8 mouse cellular contexts compared by ENCODE assay signal in the genomic region with DNA sequence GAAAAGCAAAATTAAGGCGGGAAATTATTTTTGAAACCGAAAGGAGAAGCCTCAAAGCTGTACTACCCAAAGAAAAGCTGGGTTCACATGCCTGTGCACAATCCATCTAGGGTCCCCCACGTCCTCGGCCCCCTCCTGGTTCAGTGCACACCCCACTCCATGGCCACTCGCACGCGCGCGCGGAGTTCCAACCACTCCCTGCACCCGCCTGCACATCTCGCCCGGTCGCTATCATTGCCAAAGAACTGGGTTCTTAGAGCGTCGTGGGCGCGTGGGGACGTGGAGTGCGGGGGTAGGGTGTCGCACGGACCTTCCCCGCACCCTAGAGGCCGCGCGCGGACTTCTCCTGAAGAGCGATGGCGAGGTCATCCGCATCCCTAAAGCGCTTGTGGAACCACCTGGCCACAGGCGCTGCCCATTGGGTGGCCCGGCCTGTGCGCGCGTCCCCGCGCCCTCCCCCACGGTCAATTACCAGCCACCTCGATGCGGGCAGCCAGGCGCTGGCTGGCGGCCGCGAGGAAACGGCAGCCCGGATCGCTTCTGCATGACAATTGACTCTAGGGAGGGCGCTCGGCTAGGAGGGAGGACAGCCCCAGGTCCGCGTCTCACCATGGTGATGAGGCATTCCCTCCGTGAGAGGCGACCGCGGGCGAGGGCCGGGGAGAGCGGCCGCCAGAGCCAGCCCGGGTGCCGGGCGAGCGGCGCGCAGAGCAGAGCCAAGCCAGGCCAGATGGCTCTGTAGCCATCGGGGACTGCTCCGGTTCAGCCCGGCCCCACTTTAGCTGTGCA. TPM values are rescaled to one million over a fixed set of nuclear protein-coding genes. Genes with fewer than 3 reads are reported as not detected.
DNase-seq lines count a peak whose midpoint lies in the region; ATAC-seq and TF ChIP-seq lines count a peak whose summit lies in the region.

No protein-coding gene starts in this region.

- H3K4me3 ChIP-seq in layer of hippocampus, adult 2 months: peak overlapping the region; percentile 52
- peak overlapping the region; percentile 56 for H3K4me3 ChIP-seq in bone marrow macrophage, adult 2 months (ENCODE audit: insufficient read depth, low read length)
- peak overlapping the region; percentile 58 for H3K4me3 ChIP-seq in forebrain, embryonic 10.5 days
- H3K4me3 ChIP-seq in midbrain, embryonic 11.5 days (ENCODE audit: low read depth, low read length): peak overlapping the region; percentile 35
- H3K4me3 ChIP-seq in stomach, embryonic 15.5 days (replicated peaks): peak overlapping the region; percentile 49

- TF ChIP-seq CTCF in layer of hippocampus, adult 2 months (conservative IDR thresholded peaks at IDR 0.05): peak; percentile 19
- no peak for TF ChIP-seq CTCF in bone marrow macrophage, adult 2 months (IDR thresholded peaks at IDR 0.05; ENCODE audit: low read depth, low read length)

- no peak for TF ChIP-seq POLR2A in bone marrow macrophage, adult 2 months (IDR thresholded peaks at IDR 0.05; ENCODE audit: borderline replicate concordance, low read depth, low read length)

- no peaks in the 10 kb centered on the region for H3K9me3 ChIP-seq in forebrain, embryonic 10.5 days
- no peaks in the 10 kb centered on the region for H3K9me3 ChIP-seq in midbrain, embryonic 11.5 days (ENCODE audit: control insufficient read depth, low read length)
- H3K9me3 ChIP-seq in stomach, embryonic 15.5 days: no peaks in the 10 kb centered on the region

- H3K4me2 ChIP-seq in midbrain, embryonic 11.5 days: peak overlapping the region; percentile 89
- H3K4me2 ChIP-seq in stomach, embryonic 15.5 days: peak overlapping the region; percentile 96

- ATAC-seq in hematopoietic stem cell, adult 5-6 weeks (replicated peaks in 1 of 2; ENCODE audit: insufficient read depth in 1 of 2, low FRiP score in 2 of 2, low TSS enrichment in 1 of 2, low read depth in 1 of 2, poor library complexity in 2 of 2, severe bottlenecking in 2 of 2): peak; percentile 56 to 63
- ATAC-seq in midbrain, embryonic 11.5 days (ENCODE audit: low FRiP score): peak; percentile 95
- peak; percentile 54; the same call in 1 of the 2 replicates for ATAC-seq in stomach, embryonic 15.5 days (ENCODE audit: insufficient read depth, low FRiP score, low read depth)

- H3K4me1 ChIP-seq in bone marrow macrophage, adult 2 months (ENCODE audit: control insufficient read depth, insufficient read depth, low read length): no peaks in the 10 kb centered on the region
- H3K4me1 ChIP-seq in forebrain, embryonic 10.5 days: peaks cover 42% of the 10 kb centered on the region
- H3K4me1 ChIP-seq in midbrain, embryonic 11.5 days (ENCODE audit: control insufficient read depth, insufficient read depth, low read length): peaks cover 38% of the 10 kb centered on the region
- H3K4me1 ChIP-seq in stomach, embryonic 15.5 days: peaks cover 10% of the 10 kb centered on the region; the same call in 1 of the 2 replicates

- peak; percentile 30 to 32 for DNase-seq in layer of hippocampus, adult 2 months (ENCODE audit: low spot score in 2 of 2)
- no peak for DNase-seq in layer of hippocampus, adult 9-10 months (ENCODE audit: low spot score)
- peak; percentile 76 for DNase-seq in forebrain, embryonic 10.5 days (ENCODE audit: extremely low spot score, low spot score)
- DNase-seq in left cerebral cortex, postnatal 14 days (ENCODE audit: low spot score in 2 of 2): peak; percentile 31 to 39
- peak; percentile 98 for DNase-seq in midbrain, embryonic 11.5 days (ENCODE audit: low spot score, missing footprints)

- intact Hi-C loops in left cerebral cortex, postnatal 14 days (cut with DNase I): no loop called here

- H3K9ac ChIP-seq in midbrain, embryonic 11.5 days (ENCODE audit: low read length): peak overlapping the region; percentile 56
- H3K9ac ChIP-seq in stomach, embryonic 15.5 days: peak overlapping the region; percentile 3; the same call in 1 of the 2 replicates

- peaks cover 99% of the 10 kb centered on the region for H3K27me3 ChIP-seq in forebrain, embryonic 10.5 days (ENCODE audit: poor library complexity, severe bottlenecking)
- H3K27me3 ChIP-seq in midbrain, embryonic 11.5 days (ENCODE audit: control insufficient read depth, insufficient read depth, low read length): peaks cover 49% of the 10 kb centered on the region
- peaks cover 43% of the 10 kb centered on the region for H3K27me3 ChIP-seq in stomach, embryonic 15.5 days (replicated peaks)

- WGBS in forebrain, embryonic 10.5 days: under 1% methylated on average over 69 of the region's 69 CpGs
- 1% methylated on average over 67 of the region's 69 CpGs for WGBS in midbrain, embryonic 11.5 days
- under 1% methylated on average over 69 of the region's 69 CpGs for WGBS in stomach, embryonic 15.5 days

- H3K36me3 ChIP-seq in forebrain, embryonic 10.5 days (replicated peaks): no peaks in the 10 kb centered on the region
- no peaks in the 10 kb centered on the region for H3K36me3 ChIP-seq in midbrain, embryonic 11.5 days (ENCODE audit: control insufficient read depth, insufficient read depth, low read length)
- no peaks in the 10 kb centered on the region for H3K36me3 ChIP-seq in stomach, embryonic 15.5 days

- peak overlapping the region; percentile 32; the same call in 1 of the 2 replicates for H3K27ac ChIP-seq in layer of hippocampus, adult 2 months
- H3K27ac ChIP-seq in bone marrow macrophage, adult 2 months (ENCODE audit: insufficient read depth, low read depth, low read length): no peak overlapping the region
- peak overlapping the region; percentile 75 for H3K27ac ChIP-seq in forebrain, embryonic 10.5 days
- peak overlapping the region; percentile 75 for H3K27ac ChIP-seq in midbrain, embryonic 11.5 days (ENCODE audit: low read depth, low read length)
- no peak overlapping the region for H3K27ac ChIP-seq in stomach, embryonic 15.5 days

RNA-seq across cellular contexts. Expression of a gene that starts 12.4 kb away (rescaled TPM):
- total RNA-seq in layer of hippocampus, adult 2 months (2021): 100 to 1,000 TPM; 184 to 189 TPM
- 84.5 and 108 TPM in 2 replicates for polyA plus RNA-seq in bone marrow macrophage, adult 2 months (2012; ENCODE audit: insufficient read depth, insufficient read length, missing spikeins)
- polyA plus RNA-seq in forebrain, embryonic 10.5 days (2016; fragmentation: Nextera tagmentation; extraction: Ambion mirVana): 94.3 and 98.2 TPM in 2 replicates
- total RNA-seq in hematopoietic stem cell, adult 5-6 weeks (2017): 90.9 and 127 TPM in 2 replicates
- total RNA-seq in left cerebral cortex, postnatal 14 days (2021): 100 to 1,000 TPM; 138 to 151 TPM
- 54.6 and 63.3 TPM in 2 replicates for polyA plus RNA-seq in midbrain, embryonic 11.5 days (2014; fragmentation: Nextera tagmentation; extraction: Ambion mirVana)
- polyA plus RNA-seq in stomach, embryonic 15.5 days (2015; fragmentation: Nextera tagmentation; extraction: Ambion mirVana): 65.2 and 66.2 TPM in 2 replicates

Comparison
In these comparisons a context has a peak if more than half of its experiments do, and no peak if none do; other contexts are left out.
1. H3K27ac ChIP-seq: peak in layer of hippocampus, adult 2 months (single experiment), forebrain, embryonic 10.5 days (single experiment) and midbrain, embryonic 11.5 days (single experiment); none in bone marrow macrophage, adult 2 months (single experiment) and stomach, embryonic 15.5 days (single experiment).
2. Peak in every context shown above with its lines, with median percentiles within 50 percentile points of each other: H3K4me3 ChIP-seq and ATAC-seq.